Mouse (Mus musculus): Measurements from ENCODE around the gene Bcl3. TPM values are rescaled to one million over a fixed set of nuclear protein-coding genes. Genes with fewer than 3 reads are reported as not detected.
A peak's percentile ranks its signal among the peaks of the same experiment; 100 is the strongest.

Bcl3 gene
- polyA plus RNA-seq, 1 experiment from 2014 or later = 1.2 TPM

GRCm38 (mm10) chr7:19769434-19770374, 52.9 kb downstream of the Bcl3 start:
- 12% methylated on average over 16 of the region's 16 CpGs for WGBS
- Histone ChIP-seq H3K4me1 (peaks cover 33% of the 10 kb centered on the region), H3K27me3 (ENCODE audit: low read depth, poor library complexity, severe bottlenecking) (peaks cover 40% of the 10 kb centered on the region), H3K36me3 (no peaks in the 10 kb centered on the region), H3K4me3 (peak overlapping the region; percentile 60), H3K27ac (peak overlapping the region; percentile 81), H3K9me3 (replicated peaks) (no peaks in the 10 kb centered on the region)
- no peak for DNase-seq (ENCODE audit: low spot score)

DNA sequence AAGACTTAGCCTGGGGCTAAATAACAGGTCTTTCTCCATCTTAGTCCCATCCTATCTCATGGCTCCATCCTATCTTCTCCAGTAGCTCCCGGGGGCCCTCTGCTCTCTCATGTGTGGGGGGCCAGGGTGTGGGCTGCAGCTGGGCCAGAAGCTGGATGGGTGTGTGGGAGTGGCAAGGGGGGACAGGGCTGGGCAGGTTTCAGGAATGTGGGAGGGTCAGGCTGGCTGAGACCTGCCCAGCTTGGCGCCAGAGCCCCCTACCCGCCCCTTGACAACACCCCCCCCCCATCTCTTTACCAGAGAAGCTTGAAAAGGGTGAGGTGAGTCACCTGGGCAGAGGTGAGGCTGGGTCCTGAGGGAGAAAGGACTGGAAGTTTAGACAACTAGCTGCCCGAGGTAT, 53.6 kb downstream of the Bcl3 start:
- Histone ChIP-seq H3K27ac (no peak overlapping the region), H3K9me3 (replicated peaks) (no peaks in the 10 kb centered on the region), H3K27me3 (ENCODE audit: low read depth, poor library complexity, severe bottlenecking) (peaks cover 40% of the 10 kb centered on the region), H3K36me3 (0 out of 2 replicates have a peak, but pooled peaks cover 3% of the 10 kb centered on the region), H3K4me1 (peaks cover 33% of the 10 kb centered on the region), H3K4me3 (peak overlapping the region; percentile 60)
- WGBS = 22% methylated on average over 4 of the region's 4 CpGs
- DNase-seq (ENCODE audit: low spot score) = no peak

DNA sequence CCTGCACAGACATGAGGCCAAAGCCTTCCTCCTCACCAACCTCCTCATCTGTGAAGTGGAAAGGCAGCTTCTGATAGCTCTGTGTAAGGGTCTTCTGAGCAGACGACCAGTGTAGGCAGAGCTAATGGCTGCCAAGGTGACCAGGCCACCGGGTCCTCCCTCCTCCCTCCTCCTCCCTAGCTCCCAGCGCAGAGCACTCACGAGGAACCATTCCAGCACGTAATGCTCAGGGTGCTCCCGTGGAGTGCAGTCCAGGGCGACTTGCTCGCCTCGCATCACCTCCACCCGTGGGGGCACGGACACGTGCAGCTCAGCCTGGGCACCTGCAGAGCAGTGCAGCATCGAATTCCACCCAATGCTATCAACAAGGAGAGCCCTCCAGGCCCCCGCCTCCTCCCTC, 54.3 kb downstream of the Bcl3 start:
- 68% methylated on average over 14 of the region's 14 CpGs for WGBS
- no peak for DNase-seq (ENCODE audit: low spot score)
- peak overlapping the region; percentile 60; the same call in 1 of the 2 replicates for H3K4me3 ChIP-seq
- H3K4me1 ChIP-seq = peaks cover 33% of the 10 kb centered on the region
- peaks cover 7% of the 10 kb centered on the region; the same call in 1 of the 2 replicates for H3K36me3 ChIP-seq
- peaks cover 40% of the 10 kb centered on the region for H3K27me3 ChIP-seq (ENCODE audit: low read depth, poor library complexity, severe bottlenecking)
- no peaks in the 10 kb centered on the region for H3K9me3 ChIP-seq (replicated peaks)
- H3K27ac ChIP-seq = peak overlapping the region; percentile 30; the same call in 1 of the 2 replicates

DNA sequence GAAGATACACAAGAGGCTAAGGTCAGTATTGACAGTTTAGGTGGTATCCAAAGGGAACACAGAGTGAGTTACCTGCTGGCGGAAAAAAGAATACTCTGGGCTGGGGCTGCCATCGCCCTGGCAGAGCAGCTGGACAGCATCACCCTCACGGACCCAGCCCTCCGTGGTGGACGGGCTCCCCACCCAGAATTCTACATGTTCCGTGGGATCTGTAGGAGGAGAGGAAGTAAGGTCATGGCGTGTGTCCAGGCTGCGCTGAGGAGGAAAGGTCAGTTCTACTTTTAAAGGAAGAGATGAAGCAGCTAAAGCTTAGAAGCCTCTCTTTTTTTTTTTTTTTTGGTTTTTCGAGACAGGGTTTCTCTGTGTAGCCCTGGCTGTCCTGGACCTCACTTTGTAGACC, 58.0 kb downstream of the Bcl3 start:
- no peak for DNase-seq (ENCODE audit: low spot score)
- no peak overlapping the region for H3K27ac ChIP-seq
- no peaks in the 10 kb centered on the region for H3K9me3 ChIP-seq (replicated peaks)
- peaks cover 9% of the 10 kb centered on the region for H3K36me3 ChIP-seq
- 94% methylated on average over 9 of the region's 9 CpGs for WGBS
- no peak overlapping the region for H3K4me3 ChIP-seq
- H3K27me3 ChIP-seq (ENCODE audit: low read depth, poor library complexity, severe bottlenecking) = peaks cover 16% of the 10 kb centered on the region
- peaks cover 11% of the 10 kb centered on the region for H3K4me1 ChIP-seq

GRCm38 (mm10) chr7:19763829-19764477, 58.6 kb downstream of the Bcl3 start:
- Histone ChIP-seq H3K36me3 (peaks cover 9% of the 10 kb centered on the region), H3K27me3 (ENCODE audit: low read depth, poor library complexity, severe bottlenecking) (peaks cover 10% of the 10 kb centered on the region), H3K4me1 (peaks cover 5% of the 10 kb centered on the region; the same call in 1 of the 2 replicates), H3K27ac (no peak overlapping the region), H3K4me3 (no peak overlapping the region), H3K9me3 (replicated peaks) (no peaks in the 10 kb centered on the region)
- no peak for DNase-seq (ENCODE audit: low spot score)
- 83% methylated on average over 13 of the region's 13 CpGs for WGBS

GRCm38 (mm10) chr7:19762283-19762682, 60.3 kb downstream of the Bcl3 start:
- no peak for DNase-seq (ENCODE audit: low spot score)
- H3K27ac ChIP-seq = no peak overlapping the region
- 79% methylated on average over 11 of the region's 11 CpGs for WGBS
- no peaks in the 10 kb centered on the region for H3K27me3 ChIP-seq (ENCODE audit: low read depth, poor library complexity, severe bottlenecking)
- peaks cover 9% of the 10 kb centered on the region for H3K36me3 ChIP-seq
- no peaks in the 10 kb centered on the region for H3K9me3 ChIP-seq (replicated peaks)
- H3K4me3 ChIP-seq = no peak overlapping the region
- no peaks in the 10 kb centered on the region for H3K4me1 ChIP-seq

DNA sequence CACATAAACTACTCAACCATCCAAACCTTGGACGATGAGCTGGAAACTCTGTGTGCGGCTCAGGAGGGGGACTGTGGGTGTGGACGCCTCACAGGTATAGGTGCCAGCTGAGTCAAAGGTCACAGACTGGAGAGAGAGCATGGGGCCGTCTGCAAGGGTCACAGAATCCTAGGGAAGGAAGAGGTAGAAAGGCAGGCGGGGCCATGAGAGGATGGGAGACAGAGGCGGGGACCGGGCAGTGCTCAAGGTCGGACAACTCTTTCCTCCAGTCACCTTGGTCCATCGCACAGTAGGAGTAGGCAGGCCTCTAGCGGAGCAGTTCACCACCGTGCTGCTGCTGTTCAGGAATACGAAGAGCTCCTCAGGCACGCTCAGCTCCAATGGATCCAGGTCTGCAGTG, 62.5 kb downstream of the Bcl3 start:
- Histone ChIP-seq H3K4me3 (no peak overlapping the region), H3K27ac (no peak overlapping the region), H3K9me3 (replicated peaks) (no peaks in the 10 kb centered on the region), H3K36me3 (peaks cover 9% of the 10 kb centered on the region), H3K4me1 (no peaks in the 10 kb centered on the region), H3K27me3 (ENCODE audit: low read depth, poor library complexity, severe bottlenecking) (no peaks in the 10 kb centered on the region)
- WGBS = 90% methylated on average over 13 of the region's 13 CpGs
- DNase-seq (ENCODE audit: low spot score) = no peak

DNA sequence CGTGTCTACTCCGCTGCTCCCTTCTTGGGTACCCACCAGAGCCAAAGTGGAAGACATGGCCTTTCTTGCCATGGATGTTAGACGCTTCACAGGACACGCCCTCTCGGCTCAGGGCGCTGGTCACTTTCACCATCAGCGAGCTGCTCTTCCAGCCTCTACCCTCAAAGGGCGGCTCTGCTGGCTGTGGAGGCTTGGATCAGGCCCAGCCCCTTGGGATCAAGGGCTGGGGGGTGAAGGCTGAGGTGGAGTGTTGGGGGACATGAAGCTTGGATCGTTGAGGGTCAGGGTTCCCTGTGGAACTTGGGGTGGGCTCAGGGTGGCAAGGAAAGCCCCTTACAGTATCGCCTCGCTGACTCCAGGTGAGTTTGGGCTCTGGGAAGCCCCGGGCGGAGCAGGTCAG, 63.9 kb downstream of the Bcl3 start:
- Histone ChIP-seq H3K27ac (no peak overlapping the region), H3K27me3 (ENCODE audit: low read depth, poor library complexity, severe bottlenecking) (no peaks in the 10 kb centered on the region), H3K9me3 (replicated peaks) (no peaks in the 10 kb centered on the region), H3K4me3 (no peak overlapping the region), H3K4me1 (no peaks in the 10 kb centered on the region), H3K36me3 (peaks cover 3% of the 10 kb centered on the region)
- 91% methylated on average over 13 of the region's 13 CpGs for WGBS
- DNase-seq (ENCODE audit: low spot score) = no peak

Other genes with a start within 250 kb of the Bcl3 start
- gene Zfp296, start 245.5 kb downstream of the Bcl3 start, polyA plus RNA-seq (2016; fragmentation: Nextera tagmentation; extraction: Ambion mirVana) = 0.71 and 0.93 TPM in 2 replicates
- 196 and 201 TPM in 2 replicates for gene Gemin7, start 245.2 kb downstream of the Bcl3 start, polyA plus RNA-seq (2016; fragmentation: Nextera tagmentation; extraction: Ambion mirVana)
- gene Clasrp, start 218.3 kb downstream of the Bcl3 start, polyA plus RNA-seq (2016; fragmentation: Nextera tagmentation; extraction: Ambion mirVana) = 59.0 and 63.4 TPM in 2 replicates
- gene Relb, start 193.3 kb downstream of the Bcl3 start, polyA plus RNA-seq (2016; fragmentation: Nextera tagmentation; extraction: Ambion mirVana) = 3.8 and 4.2 TPM in 2 replicates
- 84.5 and 86.3 TPM in 2 replicates for gene Clptm1, start 157.7 kb downstream of the Bcl3 start, polyA plus RNA-seq (2016; fragmentation: Nextera tagmentation; extraction: Ambion mirVana)
- gene Apoc2, start 144.8 kb downstream of the Bcl3 start, polyA plus RNA-seq (2016; fragmentation: Nextera tagmentation; extraction: Ambion mirVana) = 0.28 TPM in 1 of 2 replicates, not detected in the other
- not detected in 2 replicates for gene Gm44805, start 141.3 kb downstream of the Bcl3 start, polyA plus RNA-seq (2016; fragmentation: Nextera tagmentation; extraction: Ambion mirVana)
- 0.06 TPM in 1 of 2 replicates, not detected in the other for gene Apoc4, start 141.3 kb downstream of the Bcl3 start, polyA plus RNA-seq (2016; fragmentation: Nextera tagmentation; extraction: Ambion mirVana)
- gene Apoc1, start 130.1 kb downstream of the Bcl3 start, polyA plus RNA-seq (2016; fragmentation: Nextera tagmentation; extraction: Ambion mirVana) = 3.0 and 4.8 TPM in 2 replicates
- gene Apoe, start 123.6 kb downstream of the Bcl3 start, polyA plus RNA-seq (2016; fragmentation: Nextera tagmentation; extraction: Ambion mirVana) = 63.0 and 83.6 TPM in 2 replicates
- gene Tomm40, start 107.3 kb downstream of the Bcl3 start, polyA plus RNA-seq (2016; fragmentation: Nextera tagmentation; extraction: Ambion mirVana) = 244 and 285 TPM in 2 replicates
- gene Nectin2, start 72.3 kb downstream of the Bcl3 start, polyA plus RNA-seq (2016; fragmentation: Nextera tagmentation; extraction: Ambion mirVana) = 78.1 and 87.9 TPM in 2 replicates
- gene Bcam, start 51.8 kb downstream of the Bcl3 start, polyA plus RNA-seq (2016; fragmentation: Nextera tagmentation; extraction: Ambion mirVana) = 53.8 and 58.6 TPM in 2 replicates
- 1.4 and 1.6 TPM in 2 replicates for gene Cblc, start 26.0 kb downstream of the Bcl3 start, polyA plus RNA-seq (2016; fragmentation: Nextera tagmentation; extraction: Ambion mirVana)
- gene Gm19345, start 29.2 kb upstream of the Bcl3 start, polyA plus RNA-seq (2016; fragmentation: Nextera tagmentation; extraction: Ambion mirVana) = not detected in 2 replicates
- gene Ceacam16, start 38.5 kb upstream of the Bcl3 start, polyA plus RNA-seq (2016; fragmentation: Nextera tagmentation; extraction: Ambion mirVana) = not detected in 2 replicates
- not detected in 2 replicates for gene Ceacam19, start 65.2 kb upstream of the Bcl3 start, polyA plus RNA-seq (2016; fragmentation: Nextera tagmentation; extraction: Ambion mirVana)
- 6.2 TPM in 2 replicates for gene Pvr, start 98.4 kb upstream of the Bcl3 start, polyA plus RNA-seq (2016; fragmentation: Nextera tagmentation; extraction: Ambion mirVana)
- 0.21 and 0.24 TPM in 2 replicates for gene Igsf23, start 128.0 kb upstream of the Bcl3 start, polyA plus RNA-seq (2016; fragmentation: Nextera tagmentation; extraction: Ambion mirVana)
- not detected in 2 replicates for gene Ceacam20, start 142.6 kb upstream of the Bcl3 start, polyA plus RNA-seq (2016; fragmentation: Nextera tagmentation; extraction: Ambion mirVana)
- gene Nlrp9b, start 168.7 kb upstream of the Bcl3 start, polyA plus RNA-seq (2016; fragmentation: Nextera tagmentation; extraction: Ambion mirVana) = not detected in 2 replicates

Data from limb, embryonic 10.5 days (tissue).